Mouse (Mus musculus): ENCODE data around the gene Plekhg5.

The Plekhg5 gene

DNA sequence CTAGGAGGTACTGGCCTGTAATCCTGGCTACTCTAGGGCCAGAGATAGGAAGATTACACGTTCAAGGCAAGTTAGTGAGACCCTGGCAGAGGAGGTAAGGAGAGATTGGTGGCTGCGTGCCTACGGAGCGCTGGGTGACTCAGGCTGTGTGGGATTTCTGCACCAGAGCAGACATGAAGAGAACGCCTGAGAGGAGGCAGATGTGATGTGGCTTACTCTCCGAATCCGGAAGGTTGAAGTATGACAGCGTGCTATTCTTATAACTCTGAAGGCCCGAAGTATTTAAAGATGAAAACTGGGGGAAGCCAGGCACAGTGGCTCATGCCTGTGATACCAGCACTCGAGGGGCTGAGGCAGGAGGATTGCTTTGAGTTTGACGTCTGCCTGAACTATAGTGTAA is 28.2 kb downstream of the Plekhg5 start:
- DNase-seq: no peak

DNA sequence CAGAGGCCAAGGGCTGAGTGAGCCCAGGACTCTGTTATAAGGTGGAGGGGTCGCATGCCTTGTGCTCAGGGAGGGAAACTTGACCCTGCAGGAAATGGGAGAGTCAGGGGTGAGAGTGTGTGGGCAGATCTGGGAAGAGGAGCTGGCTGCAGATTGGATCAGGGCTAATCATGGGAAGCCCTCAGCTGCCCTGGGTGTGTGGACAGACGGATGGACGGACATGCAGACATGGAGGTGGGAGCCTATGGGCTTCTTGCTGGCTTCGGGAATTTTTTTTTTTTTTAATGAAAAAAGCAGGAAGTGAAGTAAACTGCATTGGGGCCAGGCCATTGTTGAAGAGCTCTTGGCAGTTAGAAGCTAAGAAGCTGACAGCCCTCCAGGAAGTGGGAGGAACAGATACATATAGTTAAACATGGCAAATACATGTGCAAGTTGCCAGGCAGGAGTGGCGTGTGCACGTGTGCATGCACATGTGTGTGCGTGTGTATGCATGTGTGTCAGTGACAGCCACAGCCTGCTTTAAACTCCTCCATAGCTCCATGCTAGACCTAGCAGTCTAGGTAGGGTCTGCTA is 28.9 kb downstream of the Plekhg5 start:
- DNase-seq: no peak

- DNase-seq: no peak
Observed at GRCm38 (mm10) chr4:152101921-152102320, 29.6 kb downstream of the Plekhg5 start.

DNA sequence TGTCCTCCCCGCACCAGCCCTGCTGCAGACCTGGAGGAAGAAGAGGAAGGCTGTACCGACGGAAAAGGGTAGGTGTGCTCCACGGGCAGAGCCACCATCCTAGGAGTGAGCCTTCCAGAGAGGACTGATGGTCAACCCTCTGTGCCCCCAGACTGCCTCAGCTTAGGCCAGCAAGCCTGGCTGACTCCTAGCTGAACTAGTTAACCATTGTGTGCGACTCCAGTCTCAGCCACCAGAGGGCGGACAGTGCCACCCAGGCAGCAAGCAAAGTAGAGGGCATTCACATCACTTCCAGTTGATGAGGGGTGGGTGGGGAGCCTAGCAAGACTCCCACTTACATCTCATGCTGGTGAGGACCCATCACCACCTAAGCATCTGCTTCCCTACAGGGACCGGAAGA is 30.7 kb downstream of the Plekhg5 start:
- DNase-seq: peak in 1 of 2 experiments; percentile 47

DNA sequence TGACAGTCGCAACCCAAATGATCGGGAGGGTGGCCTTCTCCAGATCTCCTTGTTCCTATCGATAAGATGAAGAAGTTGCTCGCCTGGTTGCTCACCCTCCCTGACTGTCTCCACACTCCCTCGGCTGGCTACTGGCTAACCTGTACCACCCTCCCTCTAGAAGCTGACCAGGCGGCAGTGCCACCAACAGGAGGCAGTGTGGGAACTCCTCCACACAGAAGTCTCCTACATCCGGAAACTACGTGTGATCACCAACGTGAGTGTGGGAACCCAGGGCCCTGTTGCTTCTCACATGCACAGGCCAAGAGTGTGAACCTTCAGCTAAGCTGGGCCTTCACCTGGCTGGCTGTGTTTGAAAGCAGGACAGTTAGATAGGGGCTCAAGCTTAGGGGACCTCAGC is 34.4 kb downstream of the Plekhg5 start:
- DNase-seq: no peak

- no peak for DNase-seq
Observed at GRCm38 (mm10) chr4:152107493-152107892, 35.2 kb downstream of the Plekhg5 start.

GRCm38 (mm10) chr4:152107971-152108509 is 35.7 kb downstream of the Plekhg5 start:
- no peak for DNase-seq

- DNase-seq: no peak
Observed at GRCm38 (mm10) chr4:152108673-152109072, 36.4 kb downstream of the Plekhg5 start.

DNA sequence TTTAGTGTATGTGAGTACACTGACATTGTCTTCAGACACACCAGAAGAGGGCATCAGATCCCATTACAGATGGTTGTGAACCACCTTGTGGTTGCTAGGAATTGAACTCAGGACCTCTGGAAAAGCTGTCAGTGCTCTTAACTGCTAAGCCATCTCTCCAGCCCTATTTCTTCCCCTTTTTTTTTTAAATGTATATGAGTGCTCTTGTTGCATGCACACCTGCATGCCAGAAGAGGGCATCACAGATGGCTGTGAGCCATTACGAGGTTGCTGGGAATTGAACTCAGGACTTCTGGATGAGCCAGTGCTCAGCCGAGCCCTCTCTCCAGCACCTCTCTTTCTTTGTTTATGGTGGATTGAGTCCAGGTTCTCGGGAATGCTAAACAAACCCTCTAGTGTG is 37.2 kb downstream of the Plekhg5 start:
- DNase-seq: no peak

GRCm38 (mm10) chr4:152110689-152111088 is 38.4 kb downstream of the Plekhg5 start:
- no peak for DNase-seq

GRCm38 (mm10) chr4:152112329-152112728 is 40.0 kb downstream of the Plekhg5 start:
- DNase-seq: no peak

DNA sequence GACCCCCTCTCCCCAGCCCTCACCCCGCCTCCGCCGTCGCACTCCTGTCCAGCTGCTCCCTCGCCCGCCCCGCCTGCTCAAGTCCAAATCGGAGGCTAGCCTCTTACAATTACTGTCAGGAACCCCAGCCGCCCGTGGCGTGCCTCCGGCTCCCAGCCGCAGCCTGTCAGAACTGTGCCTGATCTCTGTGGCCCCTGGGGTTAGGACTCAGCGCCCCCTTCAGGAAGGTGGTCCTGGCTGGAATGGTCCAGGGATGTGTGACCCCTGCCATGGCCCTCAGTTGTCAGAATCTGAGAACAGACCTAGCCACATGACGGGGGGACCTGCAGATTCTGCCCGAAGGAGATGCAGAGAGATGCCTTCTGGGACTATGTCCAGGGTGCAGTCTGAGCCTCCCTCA is 41.8 kb downstream of the Plekhg5 start:
- DNase-seq: no peak

DNA sequence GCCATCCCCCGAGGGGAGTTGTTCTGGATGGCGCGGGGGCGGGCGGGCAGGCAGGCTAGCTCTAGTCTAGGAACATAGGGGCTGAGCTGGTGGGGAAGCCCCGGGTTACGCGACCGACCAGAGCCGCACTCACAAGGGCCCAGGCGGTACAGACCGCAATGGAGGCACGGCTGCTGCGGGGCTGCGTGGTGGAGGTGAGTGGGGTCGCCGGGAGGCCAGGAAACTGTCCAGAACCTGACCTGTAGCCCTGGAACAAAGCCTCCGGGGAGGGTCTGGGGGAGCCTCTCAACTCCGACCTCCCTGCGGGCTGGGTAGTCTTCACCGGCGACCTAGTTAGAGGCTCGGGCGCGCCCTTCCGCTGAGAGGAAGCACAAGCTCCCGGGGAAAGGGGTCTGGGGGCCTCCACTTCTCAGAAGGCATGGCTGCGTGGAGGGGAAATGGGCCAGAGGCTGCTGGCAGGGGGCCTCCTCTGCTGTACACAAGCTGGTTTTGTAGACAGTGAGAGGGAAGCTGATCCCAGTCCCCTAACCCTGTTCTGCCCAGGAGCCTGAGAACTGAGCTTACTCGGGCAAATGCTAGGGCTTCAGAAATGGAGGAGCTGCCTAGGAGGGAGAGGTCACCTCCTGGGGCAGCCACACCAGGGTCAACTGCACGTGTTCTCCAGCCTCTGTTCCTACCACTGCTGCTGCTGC is 43.8 kb downstream of the Plekhg5 start, which contains the start of gene Tnfrsf25:
Gene Tnfrsf25 (plus strand): TSS at position 14 of the 692 bp plus-strand sequence.
- DNase-seq: no peak

GRCm38 (mm10) chr4:152117538-152117937 is 45.2 kb downstream of the Plekhg5 start:
- DNase-seq: no peak

DNA sequence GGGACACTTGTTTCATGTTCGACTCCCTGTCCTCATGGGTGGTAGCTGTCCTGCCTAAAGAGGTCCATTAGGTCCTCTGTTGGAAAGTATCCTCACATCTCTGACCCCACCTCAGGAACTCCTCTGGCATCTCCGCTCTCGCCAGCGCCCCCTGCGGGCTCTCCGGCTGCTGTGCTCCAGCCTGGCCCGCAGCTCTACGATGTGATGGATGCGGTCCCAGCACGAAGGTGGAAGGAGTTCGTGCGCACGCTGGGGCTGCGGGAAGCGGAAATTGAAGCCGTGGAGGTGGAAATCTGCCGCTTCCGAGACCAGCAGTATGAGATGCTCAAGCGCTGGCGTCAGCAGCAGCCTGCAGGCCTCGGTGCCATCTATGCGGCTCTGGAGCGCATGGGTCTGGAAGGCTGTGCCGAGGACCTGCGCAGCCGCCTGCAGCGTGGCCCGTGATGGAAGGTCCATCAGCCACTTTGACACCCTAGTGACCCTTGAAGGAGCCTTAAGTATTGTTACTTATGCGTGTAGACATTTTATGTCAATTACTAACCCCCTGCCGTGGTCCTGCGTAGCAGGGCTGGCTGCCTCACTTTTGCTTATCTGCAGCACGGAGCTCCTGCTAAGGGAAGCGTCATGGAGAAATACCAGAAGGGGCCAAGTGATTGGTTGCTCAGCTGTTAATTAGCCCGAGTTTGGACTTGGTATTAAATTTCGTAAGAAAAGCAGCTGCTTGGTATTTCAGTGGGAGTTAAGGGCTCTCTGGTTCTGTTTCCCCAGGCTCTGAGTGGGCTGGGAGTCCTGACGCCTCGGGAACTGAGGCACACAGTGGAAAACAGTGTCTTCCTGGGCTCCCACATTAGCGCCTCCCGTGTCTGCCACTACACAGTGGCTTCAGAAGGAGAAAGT is 47.3 kb downstream of the Plekhg5 start:
- no peak for DNase-seq

DNA sequence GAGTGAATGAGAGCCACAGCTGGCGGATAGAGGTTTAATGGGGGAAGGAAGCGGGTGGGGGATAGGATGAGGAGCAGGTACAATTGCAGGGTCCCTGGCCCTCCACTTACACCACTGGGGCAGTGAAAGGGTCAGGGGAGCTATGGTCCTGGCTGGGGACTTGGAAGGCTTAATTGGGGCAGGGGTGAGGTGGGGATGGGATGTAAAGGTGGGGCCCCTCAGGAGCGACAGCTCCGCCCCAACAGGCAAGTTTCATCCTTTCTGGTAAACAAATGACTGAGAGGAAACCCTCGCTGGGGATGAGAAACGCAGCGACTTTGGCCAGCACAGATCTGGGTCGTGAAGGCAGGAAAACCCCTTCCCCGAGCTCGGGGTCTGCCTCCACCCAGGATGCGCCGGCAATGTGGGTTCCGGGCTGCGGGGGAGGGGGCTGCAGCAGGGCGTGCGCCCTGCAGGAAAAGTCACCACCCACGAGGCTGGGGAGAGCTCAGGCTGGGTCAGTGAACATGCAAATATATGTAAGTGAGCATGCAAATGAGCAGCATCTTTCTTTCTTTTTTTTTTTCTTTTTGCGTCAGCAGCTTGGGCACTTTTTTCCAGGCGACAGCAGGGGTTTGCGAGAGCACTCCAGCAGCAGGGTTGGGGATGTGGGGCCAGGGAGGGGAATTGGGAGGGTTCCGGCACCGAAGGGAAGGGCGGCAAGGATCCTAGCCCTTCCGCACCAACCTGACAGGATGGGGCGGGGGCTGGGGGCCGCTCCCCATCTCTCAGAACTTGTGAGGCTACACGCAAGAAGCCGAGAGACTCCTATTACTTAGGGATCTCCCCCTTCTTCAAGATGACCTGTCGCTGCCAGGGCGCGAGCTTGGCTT is 48.2 kb downstream of the Plekhg5 start:
- peak in 1 of 2 experiments; percentile 42 for DNase-seq

- no peak for DNase-seq
Observed at GRCm38 (mm10) chr4:152121183-152121505, 48.8 kb downstream of the Plekhg5 start.

GRCm38 (mm10) chr4:152124361-152124961 is 52.2 kb downstream of the Plekhg5 start:
- no peak for DNase-seq

DNA sequence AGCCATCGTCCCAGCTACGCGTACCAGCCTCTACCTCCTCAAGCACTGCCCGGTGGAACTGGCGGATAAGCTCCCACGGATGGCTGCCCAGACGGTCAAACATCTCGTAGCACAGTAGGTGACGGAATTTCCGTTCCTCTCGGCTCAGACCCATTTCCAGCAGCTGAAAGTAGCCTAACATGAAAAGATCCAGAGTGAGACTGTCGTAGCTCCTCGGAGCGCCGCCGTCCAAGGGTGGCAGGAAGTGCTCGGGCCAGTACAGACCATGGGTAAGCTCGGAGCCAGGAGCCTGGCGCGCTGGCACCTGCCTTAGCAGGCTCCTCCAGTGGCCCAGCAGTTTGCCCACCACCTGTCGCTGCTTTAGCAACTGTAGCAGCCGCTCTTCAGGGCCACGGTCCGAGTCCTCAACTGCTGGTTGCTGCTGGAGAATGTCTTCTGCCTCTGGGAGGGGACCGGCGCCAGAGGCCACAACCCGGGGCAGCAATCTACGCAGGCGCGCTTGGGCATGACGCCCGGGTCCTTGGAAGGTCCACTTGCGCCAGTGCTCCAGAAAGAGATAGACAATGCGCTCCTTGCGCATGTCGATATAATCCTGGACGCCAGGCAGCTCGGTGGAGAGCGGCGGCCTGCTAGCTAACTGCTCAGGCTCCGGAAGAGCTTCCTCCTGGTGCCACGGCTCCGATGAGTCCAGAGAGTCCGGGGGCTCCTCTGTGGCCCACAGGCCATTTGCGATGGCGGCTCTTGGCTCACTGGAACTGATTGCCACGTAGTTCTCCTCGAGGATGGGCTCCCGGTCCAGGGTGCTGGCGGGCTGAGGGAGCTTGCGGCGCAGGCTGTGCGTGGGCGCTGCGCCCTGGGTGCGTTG is 53.1 kb downstream of the Plekhg5 start:
- DNase-seq: no peak

- DNase-seq: no peak
Observed at GRCm38 (mm10) chr4:152126026-152126920, 54.0 kb downstream of the Plekhg5 start.
